Mouse (Mus musculus): Measurements from ENCODE around the gene Gm15085. TPM values are rescaled to one million over a fixed set of nuclear protein-coding genes. Genes with fewer than 3 reads are reported as not detected.

Gm15085 gene
- polyA plus RNA-seq (2017; shearing (Covaris generic)): not detected

GRCm38 (mm10) chrX:149447317-149447716 is at the start of gene Gm15085:
Gm15085 (plus strand) TSS chrX:149447617.

Other genes starting within 250 kb of the Gm15085 start
- not detected for gene Gm15093, start 175.2 kb upstream of the Gm15085 start, polyA plus RNA-seq (2017; shearing (Covaris generic))
- not detected for gene Gm10439, start 147.0 kb downstream of the Gm15085 start, polyA plus RNA-seq (2017; shearing (Covaris generic))